Mouse (Mus musculus): ENCODE data around the gene Cacna1e. TPM values are rescaled to one million over a fixed set of nuclear protein-coding genes. Genes with fewer than 3 reads are reported as not detected.

Cacna1e gene
- polyA plus RNA-seq, 1 experiment from 2014 or later, result 0.05 TPM

GRCm38 (mm10) chr1:154805742-154806141 is 78.6 kb downstream of the Cacna1e start:
- no peak overlapping the region for H3K4me2 ChIP-seq (ENCODE audit: low read length)
- no peak for ATAC-seq (replicated peaks; ENCODE audit: low FRiP score, low read depth)
- no peaks in the 10 kb centered on the region for H3K36me3 ChIP-seq (ENCODE audit: insufficient read depth, low read length)
- no peak overlapping the region for H3K27ac ChIP-seq
- WGBS, result 87% methylated on average over 1 of the region's 1 CpGs
- no peaks in the 10 kb centered on the region for H3K27me3 ChIP-seq (ENCODE audit: insufficient read depth, low read length)
- TF ChIP-seq CTCF (IDR thresholded peaks at IDR 0.05; ENCODE audit: low read depth), result no peak
- H3K4me1 ChIP-seq (replicated peaks; ENCODE audit: insufficient read depth, low read length), result no peaks in the 10 kb centered on the region
- DNase-seq (ENCODE audit: low spot score), result no peak
- no peak overlapping the region for H3K9ac ChIP-seq (ENCODE audit: low read depth, low read length)
- H3K9me3 ChIP-seq (replicated peaks; ENCODE audit: low read length), result no peaks in the 10 kb centered on the region
- no peak overlapping the region for H3K4me3 ChIP-seq (replicated peaks; ENCODE audit: low read depth, low read length)

- DNase-seq (ENCODE audit: low spot score) (no peak), ATAC-seq (replicated peaks; ENCODE audit: low FRiP score, low read depth) (no peak)
- Histone ChIP-seq H3K27me3 (ENCODE audit: insufficient read depth, low read length) (no peaks in the 10 kb centered on the region), H3K36me3 (ENCODE audit: insufficient read depth, low read length) (no peaks in the 10 kb centered on the region), H3K4me1 (replicated peaks; ENCODE audit: insufficient read depth, low read length) (no peaks in the 10 kb centered on the region), H3K4me2 (ENCODE audit: low read length) (no peak overlapping the region), H3K4me3 (replicated peaks; ENCODE audit: low read depth, low read length) (no peak overlapping the region), H3K27ac (no peak overlapping the region), H3K9me3 (replicated peaks; ENCODE audit: low read length) (no peaks in the 10 kb centered on the region), H3K9ac (ENCODE audit: low read depth, low read length) (no peak overlapping the region)
- TF ChIP-seq CTCF (IDR thresholded peaks at IDR 0.05; ENCODE audit: low read depth), result no peak
- 92% methylated on average over 3 of the region's 3 CpGs for WGBS
These were observed 79.3 kb downstream of the Cacna1e start for GRCm38 (mm10) chr1:154805038-154805437.

- WGBS, result 60% methylated on average over 5 of the region's 5 CpGs
- no peaks in the 10 kb centered on the region for H3K27me3 ChIP-seq (ENCODE audit: insufficient read depth, low read length)
- no peak overlapping the region for H3K4me2 ChIP-seq (ENCODE audit: low read length)
- ATAC-seq (replicated peaks; ENCODE audit: low FRiP score, low read depth), result no peak
- no peak for TF ChIP-seq CTCF (IDR thresholded peaks at IDR 0.05; ENCODE audit: low read depth)
- DNase-seq (ENCODE audit: low spot score), result no peak
- H3K9me3 ChIP-seq (replicated peaks; ENCODE audit: low read length), result no peaks in the 10 kb centered on the region
- no peak overlapping the region for H3K9ac ChIP-seq (ENCODE audit: low read depth, low read length)
- no peaks in the 10 kb centered on the region for H3K36me3 ChIP-seq (ENCODE audit: insufficient read depth, low read length)
- H3K4me1 ChIP-seq (replicated peaks; ENCODE audit: insufficient read depth, low read length), result no peaks in the 10 kb centered on the region
- H3K4me3 ChIP-seq (replicated peaks; ENCODE audit: low read depth, low read length), result no peak overlapping the region
- H3K27ac ChIP-seq, result no peak overlapping the region
These were observed 81.9 kb downstream of the Cacna1e start for GRCm38 (mm10) chr1:154802301-154802904.

GRCm38 (mm10) chr1:154799257-154799656 is 85.0 kb downstream of the Cacna1e start:
- ATAC-seq (replicated peaks; ENCODE audit: low FRiP score, low read depth) (no peak), DNase-seq (ENCODE audit: low spot score) (no peak)
- Histone ChIP-seq H3K4me2 (ENCODE audit: low read length) (no peak overlapping the region), H3K36me3 (ENCODE audit: insufficient read depth, low read length) (no peaks in the 10 kb centered on the region), H3K4me3 (replicated peaks; ENCODE audit: low read depth, low read length) (no peak overlapping the region), H3K27ac (no peak overlapping the region), H3K9ac (ENCODE audit: low read depth, low read length) (no peak overlapping the region), H3K27me3 (ENCODE audit: insufficient read depth, low read length) (no peaks in the 10 kb centered on the region), H3K4me1 (replicated peaks; ENCODE audit: insufficient read depth, low read length) (no peaks in the 10 kb centered on the region), H3K9me3 (replicated peaks; ENCODE audit: low read length) (no peaks in the 10 kb centered on the region)
- WGBS, result 80% methylated on average over 31 of the region's 31 CpGs
- no peak for TF ChIP-seq CTCF (IDR thresholded peaks at IDR 0.05; ENCODE audit: low read depth)

- ATAC-seq (replicated peaks; ENCODE audit: low FRiP score, low read depth) (no peak), DNase-seq (ENCODE audit: low spot score) (no peak)
- Histone ChIP-seq H3K27me3 (ENCODE audit: insufficient read depth, low read length) (no peaks in the 10 kb centered on the region), H3K9me3 (replicated peaks; ENCODE audit: low read length) (no peaks in the 10 kb centered on the region), H3K4me2 (ENCODE audit: low read length) (no peak overlapping the region), H3K27ac (no peak overlapping the region), H3K4me3 (replicated peaks; ENCODE audit: low read depth, low read length) (no peak overlapping the region), H3K9ac (ENCODE audit: low read depth, low read length) (no peak overlapping the region), H3K36me3 (ENCODE audit: insufficient read depth, low read length) (no peaks in the 10 kb centered on the region), H3K4me1 (replicated peaks; ENCODE audit: insufficient read depth, low read length) (no peaks in the 10 kb centered on the region)
- 76% methylated on average over 2 of the region's 2 CpGs for WGBS
- no peak for TF ChIP-seq CTCF (IDR thresholded peaks at IDR 0.05; ENCODE audit: low read depth)
These were observed 85.5 kb downstream of the Cacna1e start for GRCm38 (mm10) chr1:154798771-154799170.

GRCm38 (mm10) chr1:154796685-154797084 is 87.6 kb downstream of the Cacna1e start:
- DNase-seq (ENCODE audit: low spot score) (peak; percentile 37), ATAC-seq (replicated peaks; ENCODE audit: low FRiP score, low read depth) (no peak; the same call in 1 of the 2 replicates)
- H3K9ac ChIP-seq (ENCODE audit: low read depth, low read length), result no peak overlapping the region
- 45% methylated on average over 2 of the region's 2 CpGs for WGBS
- H3K4me2 ChIP-seq (ENCODE audit: low read length), result no peak overlapping the region
- TF ChIP-seq CTCF (IDR thresholded peaks at IDR 0.05; ENCODE audit: low read depth), result peak; percentile 73
- H3K27me3 ChIP-seq (ENCODE audit: insufficient read depth, low read length), result no peaks in the 10 kb centered on the region
- H3K27ac ChIP-seq, result no peak overlapping the region
- no peaks in the 10 kb centered on the region for H3K36me3 ChIP-seq (ENCODE audit: insufficient read depth, low read length)
- H3K4me3 ChIP-seq (replicated peaks; ENCODE audit: low read depth, low read length), result no peak overlapping the region
- H3K4me1 ChIP-seq (replicated peaks; ENCODE audit: insufficient read depth, low read length), result no peaks in the 10 kb centered on the region
- no peaks in the 10 kb centered on the region for H3K9me3 ChIP-seq (replicated peaks; ENCODE audit: low read length)

GRCm38 (mm10) chr1:154794518-154794951 is 89.8 kb downstream of the Cacna1e start:
- no peak for DNase-seq (ENCODE audit: low spot score)
- Histone ChIP-seq H3K4me3 (replicated peaks; ENCODE audit: low read depth, low read length) (no peak overlapping the region), H3K9ac (ENCODE audit: low read depth, low read length) (no peak overlapping the region), H3K36me3 (ENCODE audit: insufficient read depth, low read length) (no peaks in the 10 kb centered on the region), H3K4me2 (ENCODE audit: low read length) (no peak overlapping the region), H3K27me3 (ENCODE audit: insufficient read depth, low read length) (no peaks in the 10 kb centered on the region), H3K9me3 (replicated peaks; ENCODE audit: low read length) (no peaks in the 10 kb centered on the region), H3K4me1 (replicated peaks; ENCODE audit: insufficient read depth, low read length) (no peaks in the 10 kb centered on the region), H3K27ac (no peak overlapping the region)
- WGBS, result 59% methylated on average over 8 of the region's 8 CpGs
- no peak for TF ChIP-seq CTCF (IDR thresholded peaks at IDR 0.05; ENCODE audit: low read depth)
- ATAC-seq (replicated peaks; ENCODE audit: low FRiP score, low read depth), result no peak

Data from kidney, postnatal 0 days (tissue).